Mouse (Mus musculus) ES-Bruce4 (cell line): ENCODE results near the gene Frem2. TPM values are rescaled to one million over a fixed set of nuclear protein-coding genes. Genes with fewer than 3 reads are reported as not detected.

Source experiments
- H3K27ac ChIP-seq: 2 replicates; pipeline ENCODE4 v1.5.1; 2012; ENCODE audit warnings: low read length, inconsistent platforms; ENCODE audit not compliant: insufficient read depth
- H3K27me3 ChIP-seq: 2 replicates; pipeline ENCODE4 v1.6.1; 2012; ENCODE audit warnings: mild to moderate bottlenecking, low read length, inconsistent platforms; ENCODE audit not compliant: control insufficient read depth, poor library complexity, insufficient read depth, severe bottlenecking
- H3K36me3 ChIP-seq: 2 replicates; pipeline ENCODE4 v1.6.1; 2012; ENCODE audit warnings: inconsistent platforms, mild to moderate bottlenecking, low read length, moderate library complexity; ENCODE audit not compliant: control insufficient read depth, poor library complexity, insufficient read depth, severe bottlenecking
- H3K4me1 ChIP-seq: one replicate; pipeline ENCODE4 v1.8.1; 2011; ENCODE audit warnings: low read length; ENCODE audit not compliant: control insufficient read depth, insufficient read depth
- H3K4me3 ChIP-seq: 2 replicates; pipeline ENCODE4 v1.5.1; 2011; ENCODE audit warnings: low read depth, mild to moderate bottlenecking, low read length
- H3K9ac ChIP-seq: 2 replicates; pipeline ENCODE4 v1.6.1; 2012; ENCODE audit warnings: low read depth, mild to moderate bottlenecking, inconsistent platforms; ENCODE audit not compliant: poor library complexity, severe bottlenecking
- H3K9me3 ChIP-seq: replicated peaks from 2 replicates; pipeline ENCODE4 v1.6.1; 2012; ENCODE audit warnings: mild to moderate bottlenecking, low read length, inconsistent platforms; ENCODE audit not compliant: control insufficient read depth, poor library complexity, insufficient read depth, severe bottlenecking
- CTCF ChIP-seq: IDR thresholded peaks from one replicate; pipeline ENCODE4 v1.8.1; 2011; ENCODE audit warnings: low read depth, low read length
- EP300 ChIP-seq: IDR thresholded peaks from 2 replicates; pipeline ENCODE4 v1.6.1; 2011; ENCODE audit warnings: low read depth, low read length; ENCODE audit not compliant: insufficient read depth
- POLR2A ChIP-seq: IDR thresholded peaks from one replicate; pipeline ENCODE4 v1.8.1; 2011; ENCODE audit warnings: low read length; ENCODE audit not compliant: insufficient read depth
- polyA plus RNA-seq: library from polyadenylated mRNA; stranded (reverse); fragments of >200 nt; gene quantifications from 2 replicates; pipeline ENCODE4 v1.2.4, GENCODE M21; 2011; ENCODE audit warnings: low read depth; ENCODE audit not compliant: missing spikeins, insufficient read depth, insufficient read length

Gene Frem2
- polyA plus RNA-seq, 1 experiment = 29.2 TPM

DNA sequence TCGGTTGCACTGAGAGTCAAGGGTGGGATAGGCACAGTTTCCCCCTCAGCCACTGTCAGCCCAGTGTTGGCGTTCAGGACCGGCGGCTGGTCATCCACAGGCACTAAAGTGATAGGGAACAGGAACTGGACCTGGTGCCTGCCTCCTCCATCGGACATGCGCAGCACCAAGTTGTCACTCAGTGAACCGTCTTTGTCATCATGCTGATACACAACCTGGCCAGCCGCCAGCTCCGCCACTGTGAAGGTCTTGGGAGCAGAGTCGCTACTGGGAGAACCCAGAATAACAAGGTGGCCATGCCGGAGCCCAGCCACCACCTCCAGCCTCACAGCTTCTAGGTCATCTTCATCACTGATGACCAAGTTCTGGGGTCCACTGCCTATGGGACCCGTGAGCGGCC is 1.8 kb downstream of the Frem2 start:
- TF ChIP-seq POLR2A (no peak), EP300 (no peak), CTCF (no peak)
- H3K4me3 ChIP-seq = peak overlapping the region; percentile 77
- no peaks in the 10 kb centered on the region for H3K36me3 ChIP-seq
- no peak overlapping the region for H3K27ac ChIP-seq
- H3K4me1 ChIP-seq = peaks cover 1% of the 10 kb centered on the region
- H3K9me3 ChIP-seq = 0 out of 2 replicates have a peak, but pooled peaks cover 3% of the 10 kb centered on the region
- H3K27me3 ChIP-seq = no peaks in the 10 kb centered on the region; the same call in 1 of the 2 replicates
- no peak overlapping the region for H3K9ac ChIP-seq

DNA sequence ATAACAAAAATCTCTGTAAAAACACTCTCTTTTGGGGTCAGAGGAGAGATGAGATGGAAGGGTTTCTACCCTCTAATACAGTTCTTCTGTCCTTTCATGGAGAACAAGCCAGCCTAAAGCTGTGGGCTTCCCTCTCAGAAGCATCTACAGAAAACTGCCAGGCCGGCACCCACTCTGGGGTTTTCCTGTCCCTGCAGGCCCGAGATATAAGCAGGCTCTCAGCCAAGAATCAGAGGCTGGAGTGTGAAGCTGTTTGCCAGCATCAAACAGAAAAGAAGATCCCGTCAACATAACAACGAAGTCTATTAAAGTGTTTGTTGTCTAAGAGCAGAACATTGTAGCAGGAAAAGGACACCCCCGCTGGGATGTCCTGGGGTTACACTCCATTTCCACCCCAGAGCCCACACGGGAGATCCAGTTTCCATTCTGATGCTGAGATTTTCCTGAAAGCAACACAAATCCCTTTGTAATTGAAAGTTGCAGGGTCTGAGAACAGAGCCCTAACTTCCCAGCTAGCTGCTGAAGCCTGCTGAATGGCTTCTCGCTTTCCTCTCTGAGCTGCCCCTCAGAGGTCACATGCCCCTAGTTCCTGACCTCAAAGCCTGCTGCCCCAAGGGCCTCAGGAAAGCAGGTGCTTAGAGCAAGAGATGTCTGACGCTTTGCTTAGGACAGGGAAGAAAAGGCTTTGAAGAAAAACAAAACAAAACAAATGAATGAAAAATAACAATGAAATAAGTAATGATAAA is 7.0 kb downstream of the Frem2 start:
- Histone ChIP-seq H3K9ac (no peak overlapping the region), H3K27ac (peak overlapping the region; percentile 72), H3K4me3 (no peak overlapping the region), H3K36me3 (no peaks in the 10 kb centered on the region; the same call in 1 of the 2 replicates), H3K9me3 (0 out of 2 replicates have a peak, but pooled peaks cover 3% of the 10 kb centered on the region), H3K27me3 (no peaks in the 10 kb centered on the region; the same call in 1 of the 2 replicates), H3K4me1 (no peaks in the 10 kb centered on the region)
- TF ChIP-seq POLR2A (no peak), CTCF (no peak), EP300 (peak; percentile 99)

DNA sequence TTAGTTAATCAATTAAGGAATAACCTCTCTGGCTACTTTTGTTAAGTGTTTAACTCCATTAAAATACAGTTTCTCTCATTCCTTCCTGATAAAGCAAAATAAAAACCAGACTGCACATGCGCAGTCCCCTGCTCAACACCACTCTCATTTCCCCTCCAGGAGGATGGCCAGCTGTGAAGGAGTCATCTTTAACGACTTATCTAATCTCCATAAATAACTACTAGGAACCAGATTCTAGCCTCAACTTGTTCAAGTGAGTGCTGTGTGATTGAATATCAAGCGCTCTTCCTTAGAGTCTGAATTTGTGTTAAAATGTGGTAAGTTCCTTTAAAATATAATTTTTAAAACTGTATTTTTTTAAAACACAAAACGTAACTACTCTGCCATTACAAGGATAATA is 7.7 kb downstream of the Frem2 start:
- TF ChIP-seq EP300 (no peak), CTCF (no peak), POLR2A (no peak)
- Histone ChIP-seq H3K9ac (no peak overlapping the region), H3K27ac (0 out of 2 replicates have a peak overlapping the region, but pooled peaks have one; percentile 31), H3K36me3 (no peaks in the 10 kb centered on the region; the same call in 1 of the 2 replicates), H3K4me1 (no peaks in the 10 kb centered on the region), H3K9me3 (0 out of 2 replicates have a peak, but pooled peaks cover 3% of the 10 kb centered on the region), H3K4me3 (no peak overlapping the region), H3K27me3 (no peaks in the 10 kb centered on the region; the same call in none of the 2 replicates)

DNA sequence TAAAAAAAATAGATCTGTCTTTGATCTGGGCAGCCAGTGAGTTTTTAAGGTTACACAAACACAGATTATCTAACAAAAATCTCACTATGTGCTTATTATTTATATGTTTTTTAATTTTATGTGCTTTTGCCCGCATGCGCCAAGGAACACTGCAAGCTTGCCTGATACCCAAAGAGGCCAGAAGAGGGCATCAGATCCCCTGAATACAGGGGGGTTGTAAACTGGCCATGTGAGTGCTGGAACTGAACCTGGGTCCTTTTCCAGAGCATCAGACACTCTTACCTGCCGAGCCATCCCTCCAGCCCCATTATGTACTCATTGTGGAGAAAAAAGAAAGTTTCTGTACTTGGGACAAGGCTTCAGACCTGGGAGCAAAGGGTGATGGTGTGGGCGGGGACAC is 8.3 kb downstream of the Frem2 start:
- no peaks in the 10 kb centered on the region; the same call in 1 of the 2 replicates for H3K36me3 ChIP-seq
- H3K9me3 ChIP-seq = 0 out of 2 replicates have a peak, but pooled peaks cover 3% of the 10 kb centered on the region
- no peaks in the 10 kb centered on the region for H3K4me1 ChIP-seq
- no peaks in the 10 kb centered on the region; the same call in none of the 2 replicates for H3K27me3 ChIP-seq
- no peak overlapping the region for H3K4me3 ChIP-seq
- H3K9ac ChIP-seq = no peak overlapping the region
- TF ChIP-seq POLR2A (no peak), EP300 (no peak), CTCF (peak; percentile 52)
- no peak overlapping the region for H3K27ac ChIP-seq

DNA sequence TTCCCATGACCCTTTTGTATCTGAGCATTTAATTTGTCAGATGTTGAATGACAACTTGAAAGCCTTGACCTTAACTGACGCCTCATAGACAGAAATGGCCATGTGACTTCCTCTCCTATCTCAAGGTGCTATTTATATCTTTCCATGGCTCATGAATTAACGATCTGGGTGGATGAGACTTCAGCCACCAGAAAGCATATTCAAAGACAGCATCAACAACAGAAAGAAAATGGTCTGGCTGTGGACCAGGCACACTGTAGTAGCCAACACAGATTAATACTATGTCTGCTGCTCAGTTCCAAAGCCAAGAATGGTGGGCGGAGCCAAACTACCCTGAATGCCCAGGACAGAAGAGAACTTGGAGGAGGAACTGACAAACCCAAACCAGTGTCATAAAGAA is 21.2 kb downstream of the Frem2 start:
- Histone ChIP-seq H3K36me3 (no peaks in the 10 kb centered on the region), H3K27ac (no peak overlapping the region), H3K4me3 (no peak overlapping the region), H3K27me3 (no peaks in the 10 kb centered on the region), H3K9me3 (no peaks in the 10 kb centered on the region), H3K9ac (no peak overlapping the region), H3K4me1 (no peaks in the 10 kb centered on the region)
- no peak for TF ChIP-seq POLR2A
- no peak for TF ChIP-seq EP300

DNA sequence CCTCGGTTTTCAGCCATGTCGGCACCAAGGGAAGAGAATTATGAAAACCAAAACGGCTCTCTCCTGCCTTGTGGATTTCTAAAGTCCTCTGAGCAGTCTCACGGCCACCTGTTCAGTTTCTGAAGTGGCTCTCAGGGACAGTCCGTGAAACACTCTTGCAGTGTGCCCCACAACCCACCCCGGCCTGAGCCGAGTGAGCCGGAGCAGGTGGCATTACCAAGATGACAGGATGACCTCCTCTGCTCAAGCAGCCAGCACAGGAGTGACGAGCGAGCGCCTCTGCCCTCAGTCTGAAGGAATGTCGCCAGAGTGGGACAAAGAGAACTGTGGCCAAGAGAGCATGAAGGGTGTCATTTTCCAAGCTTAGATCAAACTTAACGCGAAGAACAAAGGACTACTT is 26.0 kb downstream of the Frem2 start:
- no peaks in the 10 kb centered on the region for H3K36me3 ChIP-seq
- no peaks in the 10 kb centered on the region for H3K27me3 ChIP-seq
- no peak overlapping the region for H3K27ac ChIP-seq

More for the DNA sequence above, 26.0 kb downstream of the Frem2 start:
- H3K9me3 ChIP-seq = no peaks in the 10 kb centered on the region
- H3K4me3 ChIP-seq = no peak overlapping the region
- TF ChIP-seq CTCF (no peak), EP300 (no peak), POLR2A (no peak)
- H3K4me1 ChIP-seq = no peaks in the 10 kb centered on the region
- no peak overlapping the region for H3K9ac ChIP-seq
